26 mouse cellular contexts compared by ENCODE assay signal in genomic region chr9:57999676-58000075, GRCm38 (mm10). TPM values are rescaled to one million over a fixed set of nuclear protein-coding genes. Genes with fewer than 3 reads are reported as not detected.
DNase-seq lines count a peak whose midpoint lies in the region; ATAC-seq and TF ChIP-seq lines count a peak whose summit lies in the region.
"Had no signal": no experiment of that assay in that cellular context is flagged by ENCODE, and none has a peak within 500 bp of the region (broad histone marks: within the 10 kb centered on the region; RNA-seq: fewer than 3 reads in every experiment).

No protein-coding gene starts in this region.

- no peak for TF ChIP-seq POLR2A in cortical plate, adult 2 months (IDR thresholded peaks at IDR 0.05; ENCODE audit: extremely low read depth, insufficient read depth, low read length)

- no peaks in the 10 kb centered on the region for H3K9me3 ChIP-seq in intestine, postnatal 0 days (ENCODE audit: control insufficient read depth)
- no peaks in the 10 kb centered on the region for H3K9me3 ChIP-seq in intestine, embryonic 15.5 days
- H3K9me3 ChIP-seq in kidney, embryonic 15.5 days (replicated peaks) = no peaks in the 10 kb centered on the region
- H3K9me3 ChIP-seq: embryonic facial prominence, embryonic 10.5 days; G1E; limb, embryonic 13.5 days; lung, embryonic 15.5 days had no signal

- H3K4me1 ChIP-seq in intestine, postnatal 0 days (replicated peaks; ENCODE audit: control insufficient read depth, insufficient read depth, low read length) = no peaks in the 10 kb centered on the region
- H3K4me1 ChIP-seq in intestine, embryonic 15.5 days (replicated peaks) = 0 out of 2 replicates have a peak, but pooled peaks cover 4% of the 10 kb centered on the region
- peaks cover 6% of the 10 kb centered on the region for H3K4me1 ChIP-seq in cortical plate, adult 2 months (ENCODE audit: control insufficient read depth, insufficient read depth, low read length)
- peaks cover 20% of the 10 kb centered on the region for H3K4me1 ChIP-seq in kidney, embryonic 15.5 days

- no peak overlapping the region for H3K9ac ChIP-seq in intestine, postnatal 0 days (ENCODE audit: low read depth, low read length)
- H3K9ac ChIP-seq in intestine, embryonic 15.5 days = no peak overlapping the region
- H3K9ac ChIP-seq in kidney, embryonic 15.5 days = no peak overlapping the region
- H3K9ac ChIP-seq: limb, embryonic 13.5 days; liver, embryonic 14.5 days; lung, embryonic 15.5 days had no signal

- no peaks in the 10 kb centered on the region for H3K36me3 ChIP-seq in intestine, postnatal 0 days (ENCODE audit: control insufficient read depth, insufficient read depth)
- H3K36me3 ChIP-seq in intestine, embryonic 15.5 days = no peaks in the 10 kb centered on the region
- H3K36me3 ChIP-seq in kidney, embryonic 15.5 days = no peaks in the 10 kb centered on the region
- H3K36me3 ChIP-seq: embryonic facial prominence, embryonic 10.5 days; G1E; limb, embryonic 13.5 days; lung, embryonic 15.5 days had no signal

- TF ChIP-seq CTCF in intestine, postnatal 0 days (IDR thresholded peaks at IDR 0.05; ENCODE audit: low read depth) = peak; percentile 6; the same call in 1 of the 2 replicates
- no peak for TF ChIP-seq CTCF in cortical plate, adult 2 months (IDR thresholded peaks at IDR 0.05; ENCODE audit: extremely low read depth, insufficient read depth, low read length)

- H3K4me3 ChIP-seq in intestine, postnatal 0 days (ENCODE audit: low read depth, low read length) = no peak overlapping the region
- H3K4me3 ChIP-seq in intestine, embryonic 15.5 days (replicated peaks) = no peak overlapping the region
- H3K4me3 ChIP-seq in cortical plate, adult 2 months (ENCODE audit: insufficient read depth, low read length) = peak overlapping the region; percentile 36
- H3K4me3 ChIP-seq in kidney, embryonic 15.5 days (replicated peaks) = no peak overlapping the region
- H3K4me3 ChIP-seq: embryonic facial prominence, embryonic 10.5 days; layer of hippocampus, adult 2 months; limb, embryonic 13.5 days; lung, embryonic 15.5 days had no signal

- H3K4me2 ChIP-seq in intestine, postnatal 0 days (replicated peaks; ENCODE audit: low read depth) = no peak overlapping the region
- no peak overlapping the region for H3K4me2 ChIP-seq in intestine, embryonic 15.5 days (replicated peaks)
- H3K4me2 ChIP-seq in kidney, embryonic 15.5 days = no peak overlapping the region
- H3K4me2 ChIP-seq: heart, embryonic 11.5 days; limb, embryonic 13.5 days; lung, embryonic 15.5 days had no signal

- peak; percentile 51 for DNase-seq in cerebellum, adult 9-11 months
- DNase-seq in cerebellum, adult 9-10 months = no peak
- DNase-seq in adrenal gland, postnatal 14 days = peak; percentile 78
- DNase-seq: B cell, adult 2 months; gastrocnemius, postnatal 14 days; heart, adult 11 months; kidney, adult 2 months; kidney, postnatal 14 days; lung, postnatal 4 days; thymus, postnatal 25 days had no signal

- 49% methylated on average over 2 of the region's 2 CpGs for WGBS in intestine, postnatal 0 days
- WGBS in intestine, embryonic 15.5 days = 47% methylated on average over 2 of the region's 2 CpGs
- WGBS in kidney, embryonic 15.5 days = 38% methylated on average over 2 of the region's 2 CpGs

- ATAC-seq in intestine, postnatal 0 days = no peak
- ATAC-seq in intestine, embryonic 15.5 days = no peak
- ATAC-seq in kidney, embryonic 15.5 days (replicated peaks; ENCODE audit: low FRiP score) = no peak
- ATAC-seq: forebrain, embryonic 16.5 days; midbrain, embryonic 16.5 days; Patski had no signal

- H3K27me3 ChIP-seq in intestine, postnatal 0 days (replicated peaks; ENCODE audit: control insufficient read depth, insufficient read depth, low read length) = peaks cover 16% of the 10 kb centered on the region
- H3K27me3 ChIP-seq in intestine, embryonic 15.5 days (replicated peaks) = peaks cover 13% of the 10 kb centered on the region
- H3K27me3 ChIP-seq in kidney, embryonic 15.5 days = peaks cover 43% of the 10 kb centered on the region
- H3K27me3 ChIP-seq: CH12.LX had no signal

- H3K27ac ChIP-seq in intestine, postnatal 0 days (ENCODE audit: low read depth, low read length) = no peak overlapping the region
- H3K27ac ChIP-seq in intestine, embryonic 15.5 days = no peak overlapping the region
- H3K27ac ChIP-seq in cortical plate, adult 2 months (ENCODE audit: insufficient read depth, low read length) = no peak overlapping the region
- H3K27ac ChIP-seq in kidney, embryonic 15.5 days = no peak overlapping the region
- H3K27ac ChIP-seq: embryonic facial prominence, embryonic 10.5 days; layer of hippocampus, adult 2 months; limb, embryonic 13.5 days; liver, embryonic 14.5 days; lung, embryonic 15.5 days had no signal

RNA-seq across cellular contexts. Expression of gene Cyp11a1, which starts 6.5 kb away (rescaled TPM):
- 4.4 and 7.8 TPM in 2 replicates for polyA plus RNA-seq in intestine, postnatal 0 days (2015; fragmentation: Nextera tagmentation; extraction: Ambion mirVana)
- 9.3 and 22.1 TPM in 2 replicates for polyA plus RNA-seq in intestine, embryonic 15.5 days (2015; fragmentation: Nextera tagmentation; extraction: Ambion mirVana)
- total RNA-seq in adrenal gland, postnatal 14 days (2021) = 2,863 and 3,093 TPM in 2 replicates
- polyA plus RNA-seq in cortical plate, adult 2 months (2012; rRNA removed) = 8.3 and 9.0 TPM in 2 replicates
- 15.7 and 46.0 TPM in 2 replicates for polyA plus RNA-seq in kidney, embryonic 15.5 days (2015; fragmentation: Nextera tagmentation; extraction: Ambion mirVana)
- total RNA-seq: common myeloid progenitor, adult 5-6 weeks had no signal
- polyA plus RNA-seq: embryonic facial prominence, embryonic 10.5 days; heart, embryonic 11.5 days had no signal

RNA-seq across cellular contexts. Expression of gene Sema7a, which starts 59.8 kb away (rescaled TPM):
- polyA plus RNA-seq in intestine, postnatal 0 days (2015; fragmentation: Nextera tagmentation; extraction: Ambion mirVana) = 6.9 and 7.1 TPM in 2 replicates
- polyA plus RNA-seq in intestine, embryonic 15.5 days (2015; fragmentation: Nextera tagmentation; extraction: Ambion mirVana) = 0.58 and 0.89 TPM in 2 replicates
- total RNA-seq in adrenal gland, postnatal 14 days (2021) = 18.4 and 23.5 TPM in 2 replicates
- 147 and 154 TPM in 2 replicates for polyA plus RNA-seq in cortical plate, adult 2 months (2012; rRNA removed)
- polyA plus RNA-seq in kidney, embryonic 15.5 days (2015; fragmentation: Nextera tagmentation; extraction: Ambion mirVana) = 0.39 and 0.45 TPM in 2 replicates
- total RNA-seq: G1E had no signal

Comparison
In these comparisons a context has a peak if more than half of its experiments do, and no peak if none do; other contexts are left out.
1. RNA of gene Sema7a, which starts 59.8 kb away (polyA plus RNA-seq): 147 to 154 TPM in cortical plate, adult 2 months; 6.9 to 7.1 TPM in intestine, postnatal 0 days, 0.58 to 0.89 TPM in intestine, embryonic 15.5 days and 0.39 to 0.45 TPM in kidney, embryonic 15.5 days; every median in the first group is over 10 times any median in the second.